Mouse (Mus musculus): ENCODE data around the gene Olfr771.
"Not testable (repeated sequence)": the region's sequence is repeated elsewhere in the genome, so short reads cannot be mapped to it uniquely, and the experiment has no call there.

Olfr771 gene

GRCm38 (mm10) chr10:129164651-129165050 lies at the start of gene Olfr771:
Olfr771 (minus strand) TSS chr10:129164751.
- DNase-seq (ENCODE audit: low spot score in 2 of 2) = no peak

- not testable (repeated sequence) for DNase-seq (ENCODE audit: low spot score in 2 of 2)
These were observed 22.8 kb upstream of the Olfr771 start, which contains the start of gene Olfr773 for GRCm38 (mm10) chr10:129187319-129187718. Olfr773 (minus strand) TSS chr10:129187419.

DNA sequence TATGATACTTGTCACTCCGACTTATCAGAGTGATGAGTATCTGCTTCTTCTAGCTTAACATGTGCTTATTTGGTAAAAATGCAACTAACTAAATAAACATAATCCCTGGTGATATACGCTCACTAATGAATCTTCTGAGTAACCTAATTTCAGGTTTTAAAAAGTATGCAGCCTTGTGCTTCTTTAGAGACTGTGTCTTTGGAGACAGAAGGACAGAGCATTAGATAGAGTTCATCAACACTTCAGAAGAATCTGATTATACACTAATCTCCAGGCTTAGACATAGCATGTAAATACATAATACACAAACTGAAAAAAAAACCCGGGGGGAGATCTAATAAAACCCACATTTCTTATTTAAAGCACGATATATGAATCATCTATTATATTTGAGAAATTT lies 13.3 kb upstream of the Olfr771 start, which contains the start of gene Olfr772:
TSS of gene Olfr772 (minus strand) at position 101 of the 400 bp plus-strand sequence.
- not testable (repeated sequence) for DNase-seq (ENCODE audit: low spot score in 2 of 2)

DNA sequence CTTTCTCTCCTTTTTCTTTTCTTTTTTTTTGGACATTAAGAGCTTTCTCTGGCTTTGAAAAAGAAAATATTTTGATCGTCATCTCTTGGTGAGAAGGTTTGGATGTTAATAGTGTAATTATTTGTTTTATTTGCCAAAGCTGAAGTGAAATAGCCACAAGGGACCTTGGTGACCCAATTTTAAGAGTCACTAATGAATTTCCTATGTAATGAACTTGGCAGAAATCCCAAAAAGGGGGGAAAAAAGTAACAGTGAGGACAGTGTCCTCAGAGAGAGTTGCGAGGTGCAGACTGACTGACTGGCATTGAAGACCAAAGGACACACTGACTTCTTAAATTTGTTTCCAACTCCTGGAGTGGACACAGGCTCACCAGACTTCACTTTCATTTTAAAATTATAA lies 25.7 kb downstream of the Olfr771 start, which contains the start of gene Olfr770:
TSS of gene Olfr770 (minus strand) at position 101 of the 400 bp plus-strand sequence.
- no peak for DNase-seq (ENCODE audit: low spot score in 2 of 2)

- no peak for DNase-seq (ENCODE audit: low spot score in 2 of 2)
These were observed 46.8 kb downstream of the Olfr771 start, which contains the start of gene Olfr769 for GRCm38 (mm10) chr10:129117761-129118160. Olfr769 (minus strand) TSS chr10:129117861.

DNA sequence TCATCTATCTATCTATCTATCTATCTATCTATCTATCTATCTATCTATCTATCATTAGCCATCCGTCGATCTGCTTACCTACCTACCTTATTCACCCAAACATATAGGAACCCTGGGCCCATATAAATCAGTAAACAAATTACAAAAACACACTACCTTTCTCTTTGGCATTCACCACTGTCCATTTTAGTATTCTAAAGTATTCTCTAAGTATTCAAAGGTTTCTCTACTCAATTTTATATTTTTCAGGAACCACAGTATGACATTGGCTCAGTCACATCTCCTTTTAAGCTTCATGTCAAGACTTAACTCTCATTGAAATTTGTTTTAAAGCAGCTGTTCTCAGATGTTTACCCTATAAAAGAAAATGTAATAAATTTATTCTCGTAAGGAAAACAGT lies 49.4 kb downstream of the Olfr771 start:
- no peak for DNase-seq (ENCODE audit: low spot score in 2 of 2)
